Mouse (Mus musculus) spleen, postnatal 10 days (tissue): Measurements from ENCODE around the gene Zcchc4.
A peak's percentile ranks its signal among the peaks of the same experiment; 100 is the strongest.

Source experiments
- DNase-seq, 2 experiments: peaks; one replicate each; pipeline ENCODE4 v3.0.0; 2021 to 2022; ENCODE audit warnings: low spot score in 2 of 2

The Zcchc4 gene

DNA sequence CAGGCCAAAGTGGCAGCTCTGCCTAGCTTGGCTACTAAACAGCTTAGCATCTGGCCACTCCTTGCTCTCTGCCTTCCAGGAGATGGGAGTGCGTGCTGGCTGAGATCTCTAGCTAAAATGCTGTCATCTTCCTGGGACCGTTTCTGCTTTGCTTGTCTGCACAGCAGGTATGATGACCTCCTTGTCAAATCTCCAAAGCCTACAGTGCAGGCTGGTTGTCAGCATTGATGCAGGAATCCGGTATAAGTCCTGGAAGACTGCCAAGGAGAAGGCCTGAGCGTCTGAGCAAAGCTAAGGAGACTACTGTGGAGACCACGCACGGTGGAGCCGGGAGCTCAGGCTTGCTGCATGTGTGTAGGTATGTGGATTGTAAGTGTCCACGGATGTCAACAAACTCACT is at the start of gene Zcchc4:
Gene Zcchc4 (plus strand): TSS at position 173 of the 400 bp plus-strand sequence.
- DNase-seq = no peak

DNA sequence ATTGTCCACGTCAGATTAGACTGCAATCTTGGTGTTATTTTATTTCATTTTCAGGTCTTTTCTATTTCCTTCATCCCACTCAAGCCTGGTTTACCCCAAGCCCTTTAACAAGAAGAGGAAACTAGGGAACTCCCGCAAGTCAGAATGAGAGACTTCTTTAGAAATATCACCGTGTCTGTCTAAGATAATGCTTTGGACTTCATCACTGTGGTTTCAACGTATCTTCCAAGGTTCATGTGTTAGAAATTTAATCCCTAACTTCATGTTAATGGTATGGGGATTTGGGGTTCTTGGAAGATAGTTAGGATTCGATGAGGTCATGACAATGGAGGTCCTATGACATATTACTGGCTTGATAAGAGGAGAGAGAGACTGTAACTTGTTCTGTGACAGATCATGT is 47.5 kb upstream of the Zcchc4 start:
- no peak for DNase-seq

GRCm38 (mm10) chr5:52732811-52733210 is 42.4 kb upstream of the Zcchc4 start:
- no peak for DNase-seq

GRCm38 (mm10) chr5:52736046-52736445 is 39.2 kb upstream of the Zcchc4 start:
- no peak for DNase-seq

DNA sequence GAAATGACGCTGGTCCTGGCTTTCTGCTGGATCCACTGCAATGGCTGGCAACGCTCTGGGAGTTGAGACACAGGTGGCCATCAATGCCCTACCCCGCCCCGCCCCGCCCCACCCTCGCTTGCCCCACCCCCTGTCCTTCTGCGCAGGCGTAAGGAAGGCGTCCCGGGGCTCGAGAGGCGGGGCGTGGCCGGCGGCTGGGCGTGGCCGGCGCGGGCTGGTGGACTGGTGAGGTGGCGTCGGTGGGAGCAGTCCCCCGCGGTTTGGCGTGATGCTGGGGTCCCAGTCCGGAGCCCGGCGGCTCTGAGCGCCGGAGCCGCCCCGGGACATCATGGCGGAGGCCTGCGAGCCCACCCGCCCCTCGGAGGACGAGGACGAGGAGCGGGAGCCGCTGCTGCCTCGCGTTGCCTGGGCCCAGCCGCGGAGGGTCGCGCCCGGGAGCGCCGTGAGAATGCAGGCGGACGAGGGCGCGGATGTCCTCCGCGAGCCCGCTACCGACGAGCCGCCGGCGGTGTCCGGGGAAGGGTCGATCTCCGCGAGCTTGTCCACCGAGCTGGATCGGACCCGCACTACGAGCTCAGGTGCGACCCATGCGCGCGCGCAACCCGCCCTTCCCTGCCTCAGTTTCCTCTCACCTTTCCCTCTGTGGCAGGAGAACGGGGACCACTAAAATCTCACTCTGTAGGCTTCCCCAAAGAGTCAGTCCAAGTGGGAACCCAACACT is 33.7 kb upstream of the Zcchc4 start, which contains the start of gene Pi4k2b:
Gene Pi4k2b (plus strand): TSS at position 184 of the 721 bp plus-strand sequence.
- DNase-seq = peak; percentile 88 to 95

DNA sequence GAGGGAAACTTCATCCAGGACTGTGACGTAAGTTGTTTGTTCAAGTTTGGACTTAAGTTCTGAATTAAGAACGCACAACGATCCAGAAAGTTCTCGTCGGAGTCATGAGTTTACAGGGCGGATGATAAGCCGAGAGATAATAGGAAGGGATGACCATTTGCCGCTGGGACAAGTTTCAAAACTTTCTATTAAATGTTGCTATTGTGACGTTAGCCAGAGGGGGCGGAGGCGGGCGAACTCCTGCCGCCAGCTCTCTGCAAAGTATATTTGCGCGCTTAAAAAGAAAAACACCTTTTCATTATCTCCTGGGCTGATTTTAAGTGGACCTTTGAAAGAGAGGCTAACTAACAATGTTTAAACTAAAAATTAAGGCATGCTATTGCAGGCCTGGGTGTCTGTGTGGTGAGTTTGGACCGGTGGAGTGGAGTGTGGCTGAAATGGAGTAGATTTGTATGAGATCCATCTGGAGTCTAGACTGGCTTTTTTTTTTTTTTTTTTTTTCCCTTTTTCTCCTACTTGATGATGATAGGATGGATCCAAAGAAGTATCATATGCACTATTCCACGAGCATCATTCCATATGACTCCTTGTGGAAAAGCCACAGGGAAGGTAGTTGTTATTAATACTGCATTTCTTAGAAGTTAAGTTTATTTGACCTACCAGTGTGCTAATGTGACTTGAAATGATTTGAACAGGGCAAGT is 32.9 kb upstream of the Zcchc4 start:
- DNase-seq = peak; percentile 58 to 81

GRCm38 (mm10) chr5:52743231-52743630 is 32.0 kb upstream of the Zcchc4 start:
- no peak for DNase-seq

DNA sequence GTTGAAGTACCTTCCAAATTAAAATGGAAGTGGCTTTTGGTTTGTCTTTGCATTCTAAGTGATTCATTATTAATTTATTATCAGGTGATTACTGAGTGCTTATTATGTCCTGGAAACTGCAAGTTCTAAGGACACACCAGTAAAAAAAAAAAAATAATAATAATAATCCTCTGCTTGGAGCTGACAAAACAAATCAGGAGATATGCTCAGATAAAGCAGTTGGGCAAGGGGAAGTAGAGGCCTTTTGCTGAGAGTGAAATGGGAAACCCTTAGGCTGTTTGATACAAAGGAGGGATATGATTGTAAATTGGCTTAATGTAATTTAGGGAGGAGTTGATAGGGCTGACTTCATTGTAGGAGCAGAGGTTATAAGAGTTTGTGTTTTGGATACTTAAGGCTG is 28.3 kb upstream of the Zcchc4 start:
- DNase-seq = no peak

DNA sequence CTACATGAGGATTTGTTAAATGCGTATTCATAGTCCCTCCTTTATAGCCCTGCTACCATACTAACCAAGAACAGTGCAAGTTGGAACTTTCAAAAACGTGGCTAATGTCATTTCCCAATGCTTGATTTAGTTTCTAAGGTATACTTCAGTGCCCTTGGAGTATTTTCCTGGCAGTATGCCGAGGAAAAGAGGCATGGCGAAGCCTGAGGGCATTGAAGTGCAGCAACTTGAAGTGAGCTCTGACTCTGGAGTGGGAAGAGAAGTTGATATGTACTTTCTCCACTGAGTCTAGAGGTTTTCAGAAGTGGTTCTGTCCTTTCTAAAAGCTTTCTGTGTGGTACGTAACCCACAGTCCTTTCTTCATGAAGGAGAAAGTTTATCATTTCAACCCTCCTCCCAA is 26.5 kb upstream of the Zcchc4 start:
- DNase-seq = no peak

- no peak for DNase-seq
Observed at GRCm38 (mm10) chr5:52753146-52753545, 22.1 kb upstream of the Zcchc4 start.

DNA sequence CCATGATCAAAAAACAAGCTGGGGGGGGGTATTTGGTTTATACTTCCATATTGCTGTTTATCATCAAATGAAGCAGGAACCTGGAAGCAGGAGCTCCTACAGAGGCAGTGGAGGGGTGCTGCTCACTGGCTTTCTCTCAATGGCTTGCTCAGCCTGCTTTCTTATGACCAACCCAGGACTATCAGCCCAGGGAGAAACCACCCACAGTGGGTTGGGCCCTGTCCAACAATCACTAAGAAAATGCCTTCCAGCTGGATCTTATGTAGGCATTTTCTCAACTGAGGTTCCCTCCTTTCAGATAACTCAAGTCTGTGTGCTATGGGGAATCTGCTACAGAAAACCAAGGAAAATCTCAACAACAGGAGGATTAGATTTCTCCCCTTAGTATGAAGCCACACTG is 21.0 kb upstream of the Zcchc4 start:
- no peak for DNase-seq

GRCm38 (mm10) chr5:52755337-52755736 is 19.9 kb upstream of the Zcchc4 start:
- no peak for DNase-seq

- DNase-seq = no peak
Observed at GRCm38 (mm10) chr5:52755989-52756388, 19.2 kb upstream of the Zcchc4 start.

DNA sequence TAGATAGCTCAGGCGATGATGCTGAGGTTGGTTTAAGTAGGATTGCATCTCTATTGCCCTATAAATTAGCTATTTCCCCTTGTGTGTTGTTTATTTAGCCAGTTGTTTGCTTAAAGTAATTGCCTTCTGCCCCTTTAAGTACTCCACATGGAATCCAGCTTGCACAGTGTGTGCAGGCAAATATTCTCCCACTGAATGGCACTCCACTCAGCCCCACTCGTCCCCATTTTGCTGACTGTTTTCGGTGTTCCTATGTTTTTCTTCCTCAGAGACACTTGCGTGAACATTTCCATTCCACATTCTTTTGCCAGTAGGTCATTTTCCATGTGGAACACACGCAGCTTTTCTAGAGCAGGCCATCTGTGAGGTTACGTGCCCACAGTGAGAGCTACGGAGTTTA is 12.6 kb upstream of the Zcchc4 start:
- no peak for DNase-seq

- DNase-seq = no peak
Observed at GRCm38 (mm10) chr5:52774267-52774666, 942 bp upstream of the Zcchc4 start.

DNA sequence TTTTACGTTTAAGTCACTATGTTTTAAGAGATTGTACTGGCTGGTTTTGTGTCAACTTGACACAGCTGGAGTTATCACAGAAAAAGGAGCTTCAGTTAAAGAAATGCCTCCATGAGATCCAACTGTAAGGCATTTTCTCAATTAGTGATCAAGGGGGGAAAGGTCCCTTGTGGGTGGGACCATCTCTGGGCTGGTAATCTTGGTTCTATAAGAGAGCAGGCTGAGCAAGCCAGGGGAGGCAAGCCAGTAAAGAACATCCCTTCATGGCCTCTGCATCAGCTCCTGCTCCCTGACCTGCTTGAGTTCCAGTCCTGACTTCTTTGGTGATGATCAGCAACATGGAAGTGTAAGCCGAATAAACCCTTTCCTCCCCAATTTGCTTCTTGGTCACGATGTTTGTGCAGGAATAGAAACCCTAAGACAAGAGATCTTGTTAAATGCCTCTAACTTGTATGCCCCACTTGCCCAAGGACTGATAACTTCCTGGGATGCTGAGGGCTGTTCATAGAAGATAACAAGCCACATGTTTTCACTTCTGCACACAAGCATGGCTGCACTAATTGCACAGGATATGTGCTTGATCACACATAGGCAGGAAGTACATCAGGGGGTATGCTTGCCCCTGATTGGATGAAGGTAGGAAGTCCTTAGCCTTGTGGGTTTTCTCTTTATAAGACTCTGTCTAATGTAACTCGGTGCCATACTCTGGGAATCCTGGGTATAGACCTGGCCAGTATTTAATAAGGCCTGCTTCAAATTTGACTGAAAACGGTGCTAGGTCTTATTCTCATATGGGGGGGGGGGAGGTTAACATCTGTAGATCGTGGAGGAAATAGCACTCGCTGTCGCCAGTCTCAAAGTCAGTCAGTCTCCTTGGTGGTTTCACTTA is 1.5 kb downstream of the Zcchc4 start:
- peak in 1 of 2 experiments; percentile 22 for DNase-seq

DNA sequence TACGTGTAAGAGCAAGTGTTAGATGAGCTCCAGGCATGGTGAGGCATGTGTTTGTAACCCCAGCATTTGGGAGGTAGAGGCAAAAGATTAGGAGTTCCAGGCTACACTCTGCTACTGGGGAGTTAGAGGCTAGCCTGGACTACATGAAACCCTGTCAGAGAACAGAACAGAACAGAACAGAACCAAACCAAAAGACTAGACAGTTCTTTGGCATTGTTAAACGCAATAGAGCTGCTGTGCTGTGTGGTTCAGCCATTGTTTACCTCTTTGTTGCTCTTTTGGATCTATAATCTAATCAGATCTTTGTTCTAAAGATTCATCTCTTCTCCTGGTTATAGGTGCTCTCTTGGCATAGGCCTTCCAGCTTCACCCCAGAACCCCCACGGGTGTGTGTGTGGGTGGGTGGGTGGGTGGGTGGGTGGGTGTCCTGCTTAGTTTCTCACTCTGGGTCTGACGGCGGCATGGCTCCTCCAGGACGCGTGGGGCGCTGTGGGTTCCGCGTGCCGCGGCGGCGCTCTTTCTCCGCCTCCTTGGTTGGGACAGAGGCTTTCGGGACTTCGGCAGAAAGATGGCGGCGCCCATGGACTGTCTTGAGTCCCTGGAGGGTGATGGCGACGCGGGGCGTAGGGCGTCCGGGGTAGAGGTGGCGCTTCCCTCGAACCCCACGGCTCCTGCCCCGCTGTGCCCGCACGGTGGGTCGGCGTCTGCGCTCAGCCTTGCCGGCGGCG is 7.5 kb downstream of the Zcchc4 start:
- peak; percentile 83 to 90 for DNase-seq

GRCm38 (mm10) chr5:52783251-52783620 is 8.0 kb downstream of the Zcchc4 start:
- DNase-seq = no peak

- no peak for DNase-seq
Observed at GRCm38 (mm10) chr5:52783957-52784356, 8.7 kb downstream of the Zcchc4 start.

- no peak for DNase-seq
Observed at GRCm38 (mm10) chr5:52786556-52787322, 11.5 kb downstream of the Zcchc4 start.

DNA sequence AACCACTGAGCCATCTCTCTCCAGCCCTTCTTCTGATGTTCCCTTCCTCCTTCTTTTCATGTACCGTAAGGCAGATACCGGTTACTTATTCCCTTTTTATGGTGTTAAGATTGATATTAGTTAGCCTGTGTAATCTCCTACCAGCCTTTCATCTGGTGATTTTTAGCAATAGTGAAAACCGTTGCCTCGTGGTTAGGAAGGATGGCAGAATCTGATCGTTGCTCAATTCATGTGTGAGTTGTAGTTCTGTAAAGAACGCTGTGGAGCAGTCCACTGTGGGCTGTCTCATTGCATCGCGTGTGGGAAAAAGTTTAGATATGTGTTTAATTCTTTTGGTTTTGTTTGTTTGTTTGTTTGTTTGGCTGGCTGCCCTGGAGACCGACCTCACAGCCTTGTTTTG is 18.0 kb downstream of the Zcchc4 start:
- DNase-seq = no peak
